ENCODE assay signal across 9 mouse cellular contexts in genomic region chr2:52804106-52804825, GRCm38 (mm10). TPM values are rescaled to one million over a fixed set of nuclear protein-coding genes. Genes with fewer than 3 reads are reported as not detected.
A peak's percentile ranks its signal among the peaks of the same experiment; 100 is the strongest.
DNase-seq lines count a peak whose midpoint lies in the region; ATAC-seq and TF ChIP-seq lines count a peak whose summit lies in the region.
"Had no signal": no experiment of that assay in that cellular context is flagged by ENCODE, and none has a peak within 500 bp of the region (broad histone marks: within the 10 kb centered on the region; RNA-seq: fewer than 3 reads in every experiment).

No protein-coding gene starts in this region.

- H3K4me3 ChIP-seq in liver, adult 2 months (ENCODE audit: insufficient read depth, low read depth, low read length), result no peak overlapping the region
- no peak overlapping the region for H3K4me3 ChIP-seq in liver, embryonic 11.5 days (ENCODE audit: low read depth, low read length)
- H3K4me3 ChIP-seq: neural tube, embryonic 12.5 days had no signal

- no peak overlapping the region; the same call in 1 of the 2 replicates for H3K27ac ChIP-seq in liver, adult 2 months (replicated peaks; ENCODE audit: insufficient read depth, low read depth, low read length)
- no peak overlapping the region for H3K27ac ChIP-seq in liver, embryonic 11.5 days (ENCODE audit: low read depth, low read length)
- H3K27ac ChIP-seq: neural tube, embryonic 12.5 days had no signal

- no peaks in the 10 kb centered on the region for H3K79me2 ChIP-seq in liver, adult 2 months (ENCODE audit: control insufficient read depth, insufficient read depth, low read length)

- TF ChIP-seq CTCF in liver, adult 2 months (IDR thresholded peaks at IDR 0.05; ENCODE audit: low read depth, low read length), result no peak

- TF ChIP-seq POLR2A in liver, adult 2 months (IDR thresholded peaks at IDR 0.05; ENCODE audit: extremely low read depth, insufficient read depth, low read length), result no peak

- H3K4me1 ChIP-seq in liver, adult 2 months (ENCODE audit: control insufficient read depth, insufficient read depth, low read length), result no peaks in the 10 kb centered on the region
- no peaks in the 10 kb centered on the region for H3K4me1 ChIP-seq in liver, embryonic 11.5 days (replicated peaks; ENCODE audit: control insufficient read depth, insufficient read depth, low read length)
- H3K4me1 ChIP-seq: neural tube, embryonic 12.5 days had no signal

- intact Hi-C loops in gastrocnemius, postnatal 14 days (cut with DNase I; ENCODE audit: low total_unique reads), result no loop called here

- H3K27me3 ChIP-seq in liver, adult 2 months (ENCODE audit: control insufficient read depth, insufficient read depth, low read length), result no peaks in the 10 kb centered on the region
- no peaks in the 10 kb centered on the region for H3K27me3 ChIP-seq in liver, embryonic 11.5 days (replicated peaks; ENCODE audit: control insufficient read depth, insufficient read depth, low read length)
- H3K27me3 ChIP-seq: neural tube, embryonic 12.5 days had no signal

- H3K4me2 ChIP-seq in liver, embryonic 11.5 days, result no peak overlapping the region
- H3K4me2 ChIP-seq: neural tube, embryonic 12.5 days had no signal

- H3K9ac ChIP-seq in liver, adult 2 months (ENCODE audit: low read depth, low read length), result no peak overlapping the region
- no peak overlapping the region for H3K9ac ChIP-seq in liver, embryonic 11.5 days (ENCODE audit: low read depth, low read length)
- H3K9ac ChIP-seq: neural tube, embryonic 12.5 days had no signal

- DNase-seq in liver, adult 2 months (ENCODE audit: extremely low read depth, low read depth, low spot score), result peak; percentile 12
- no peak for DNase-seq in liver, embryonic 11.5 days (ENCODE audit: low spot score)
- DNase-seq in brain, adult 2 months (ENCODE audit: low read depth, low spot score), result peak; percentile 20
- DNase-seq in gastrocnemius, postnatal 14 days, result peak; percentile 15
- DNase-seq in kidney, postnatal 4 days, result peak; percentile 33 to 60
- peak; percentile 57 for DNase-seq in lung, postnatal 10 days
- no peak for DNase-seq in yolk sac, embryonic 10.5 days (ENCODE audit: low spot score)

- no peaks in the 10 kb centered on the region for H3K36me3 ChIP-seq in liver, adult 2 months (ENCODE audit: control insufficient read depth, insufficient read depth, low read length)
- H3K36me3 ChIP-seq in liver, embryonic 11.5 days (ENCODE audit: control insufficient read depth, insufficient read depth, low read length), result no peaks in the 10 kb centered on the region
- H3K36me3 ChIP-seq: neural tube, embryonic 12.5 days had no signal

- H3K9me3 ChIP-seq in liver, embryonic 11.5 days (ENCODE audit: control insufficient read depth, low read length), result no peaks in the 10 kb centered on the region
- H3K9me3 ChIP-seq: neural tube, embryonic 12.5 days had no signal

- ATAC-seq in liver, embryonic 11.5 days (replicated peaks; ENCODE audit: low FRiP score), result no peak
- no peak for ATAC-seq in megakaryocyte, adult 5-6 weeks (ENCODE audit: poor library complexity, severe bottlenecking)

- WGBS in liver, adult 2 months, result 81% methylated on average over 17 of the region's 17 CpGs
- WGBS in liver, embryonic 11.5 days, result 84% methylated on average over 17 of the region's 17 CpGs

RNA-seq across cellular contexts. Expression of gene Fmnl2, which starts 53.4 kb away (rescaled TPM):
- 4.4 and 4.9 TPM in 2 replicates for total RNA-seq in liver, adult 2 months (2014; rRNA removed)
- polyA plus RNA-seq in liver, adult 2 months (2012; rRNA removed), result 0.94 and 1.00 TPM in 2 replicates
- polyA plus RNA-seq in liver, embryonic 11.5 days (2014; fragmentation: Nextera tagmentation; extraction: Ambion mirVana), result 1.4 and 1.5 TPM in 2 replicates
- total RNA-seq in gastrocnemius, postnatal 14 days (2021), result 1 to 10 TPM; 6.5 to 9.1 TPM
- total RNA-seq in megakaryocyte, adult 5-6 weeks (2015), result 11.3 and 14.5 TPM in 2 replicates
- total RNA-seq in megakaryocyte, adult 5-6 weeks (2017), result 8.2 and 8.4 TPM in 2 replicates

Comparison
In these comparisons a context has a peak if more than half of its experiments do, and no peak if none do; other contexts are left out.
1. DNase-seq: peak in liver, adult 2 months (single experiment), brain, adult 2 months (single experiment), gastrocnemius, postnatal 14 days (single experiment), kidney, postnatal 4 days (2 of 2) and lung, postnatal 10 days (single experiment); none in liver, embryonic 11.5 days (single experiment) and yolk sac, embryonic 10.5 days (single experiment).